Mouse (Mus musculus): ENCODE results near the gene Sct. TPM values are rescaled to one million over a fixed set of nuclear protein-coding genes. Genes with fewer than 3 reads are reported as not detected.

The Sct gene
- total and polyA plus RNA-seq, 2 experiments from 2014 or later: 3.9 TPM; not detected in 1

GRCm38 (mm10) chr7:141319446-141319845 is 40.5 kb upstream of the Sct start:
- TF ChIP-seq CTCF (IDR thresholded peaks at IDR 0.05; ENCODE audit: low read depth): no peak
- Histone ChIP-seq H3K27me3 (ENCODE audit: insufficient read depth, low read length) (no peaks in the 10 kb centered on the region), H3K36me3 (ENCODE audit: insufficient read depth) (peaks cover 93% of the 10 kb centered on the region), H3K4me2 (ENCODE audit: low read depth) (no peak overlapping the region), H3K9ac (no peak overlapping the region), H3K4me3 (ENCODE audit: low read depth, low read length) (no peak overlapping the region), H3K9me3 (ENCODE audit: low read length) (no peaks in the 10 kb centered on the region), H3K4me1 (ENCODE audit: insufficient read depth) (no peaks in the 10 kb centered on the region), H3K27ac (ENCODE audit: low read depth, low read length) (no peak overlapping the region)
- no peak for ATAC-seq
- no peak for DNase-seq
- WGBS: 68% methylated on average over 2 of the region's 2 CpGs

GRCm38 (mm10) chr7:141317619-141318132 is 38.7 kb upstream of the Sct start:
- no peak overlapping the region for H3K9ac ChIP-seq
- no peaks in the 10 kb centered on the region for H3K4me1 ChIP-seq (ENCODE audit: insufficient read depth)
- TF ChIP-seq CTCF (IDR thresholded peaks at IDR 0.05; ENCODE audit: low read depth): no peak
- H3K4me2 ChIP-seq (ENCODE audit: low read depth): no peak overlapping the region
- no peak overlapping the region for H3K4me3 ChIP-seq (ENCODE audit: low read depth, low read length)
- H3K36me3 ChIP-seq (ENCODE audit: insufficient read depth): peaks cover 95% of the 10 kb centered on the region
- H3K27me3 ChIP-seq (ENCODE audit: insufficient read depth, low read length): no peaks in the 10 kb centered on the region
- DNase-seq: no peak
- no peaks in the 10 kb centered on the region for H3K9me3 ChIP-seq (ENCODE audit: low read length)
- no peak overlapping the region for H3K27ac ChIP-seq (ENCODE audit: low read depth, low read length)
- ATAC-seq: no peak
- 75% methylated on average over 1 of the region's 1 CpGs for WGBS

GRCm38 (mm10) chr7:141315974-141316373 is 37.0 kb upstream of the Sct start:
- 70% methylated on average over 5 of the region's 5 CpGs for WGBS
- peak; percentile 60 for TF ChIP-seq CTCF (IDR thresholded peaks at IDR 0.05; ENCODE audit: low read depth)
- H3K36me3 ChIP-seq (ENCODE audit: insufficient read depth): peaks cover 94% of the 10 kb centered on the region
- H3K4me1 ChIP-seq (ENCODE audit: insufficient read depth): no peaks in the 10 kb centered on the region
- no peaks in the 10 kb centered on the region for H3K27me3 ChIP-seq (ENCODE audit: insufficient read depth, low read length)
- H3K9me3 ChIP-seq (ENCODE audit: low read length): no peaks in the 10 kb centered on the region
- no peak for DNase-seq
- no peak overlapping the region for H3K27ac ChIP-seq (ENCODE audit: low read depth, low read length)
- no peak overlapping the region for H3K4me2 ChIP-seq (ENCODE audit: low read depth)
- no peak overlapping the region for H3K4me3 ChIP-seq (ENCODE audit: low read depth, low read length)
- no peak overlapping the region for H3K9ac ChIP-seq
- peak; percentile 54 for ATAC-seq

- H3K9ac ChIP-seq: no peak overlapping the region
- TF ChIP-seq CTCF (IDR thresholded peaks at IDR 0.05; ENCODE audit: low read depth): no peak
- WGBS: 81% methylated on average over 8 of the region's 8 CpGs
These were observed 36.1 kb upstream of the Sct start for GRCm38 (mm10) chr7:141315076-141315475.

GRCm38 (mm10) chr7:141314416-141314815 is 35.5 kb upstream of the Sct start:
- H3K4me3 ChIP-seq (ENCODE audit: low read depth, low read length): no peak overlapping the region
- WGBS: 93% methylated on average over 2 of the region's 2 CpGs
- H3K4me1 ChIP-seq (ENCODE audit: insufficient read depth): no peaks in the 10 kb centered on the region
- no peaks in the 10 kb centered on the region for H3K27me3 ChIP-seq (ENCODE audit: insufficient read depth, low read length)
- H3K27ac ChIP-seq (ENCODE audit: low read depth, low read length): no peak overlapping the region
- no peak for TF ChIP-seq CTCF (IDR thresholded peaks at IDR 0.05; ENCODE audit: low read depth)
- DNase-seq (no peak), ATAC-seq (no peak)
- no peak overlapping the region for H3K9ac ChIP-seq
- no peaks in the 10 kb centered on the region for H3K9me3 ChIP-seq (ENCODE audit: low read length)
- H3K4me2 ChIP-seq (ENCODE audit: low read depth): no peak overlapping the region
- peaks cover 96% of the 10 kb centered on the region for H3K36me3 ChIP-seq (ENCODE audit: insufficient read depth)

More at GRCm38 (mm10) chr7:141315076-141315475, 36.1 kb upstream of the Sct start:
- Histone ChIP-seq H3K4me1 (ENCODE audit: insufficient read depth) (no peaks in the 10 kb centered on the region), H3K27ac (ENCODE audit: low read depth, low read length) (no peak overlapping the region), H3K4me3 (ENCODE audit: low read depth, low read length) (no peak overlapping the region), H3K36me3 (ENCODE audit: insufficient read depth) (peaks cover 94% of the 10 kb centered on the region), H3K4me2 (ENCODE audit: low read depth) (no peak overlapping the region), H3K27me3 (ENCODE audit: insufficient read depth, low read length) (no peaks in the 10 kb centered on the region), H3K9me3 (ENCODE audit: low read length) (no peaks in the 10 kb centered on the region)
- no peak for DNase-seq
- ATAC-seq: no peak

GRCm38 (mm10) chr7:141304537-141304936 is 25.6 kb upstream of the Sct start:
- H3K36me3 ChIP-seq (ENCODE audit: insufficient read depth): peaks cover 90% of the 10 kb centered on the region
- TF ChIP-seq CTCF (IDR thresholded peaks at IDR 0.05; ENCODE audit: low read depth): no peak
- ATAC-seq: no peak
- no peak for DNase-seq
- H3K4me3 ChIP-seq (ENCODE audit: low read depth, low read length): no peak overlapping the region
- 88% methylated on average over 4 of the region's 4 CpGs for WGBS
- no peaks in the 10 kb centered on the region for H3K27me3 ChIP-seq (ENCODE audit: insufficient read depth, low read length)
- H3K9ac ChIP-seq: no peak overlapping the region
- no peaks in the 10 kb centered on the region for H3K9me3 ChIP-seq (ENCODE audit: low read length)
- no peak overlapping the region for H3K27ac ChIP-seq (ENCODE audit: low read depth, low read length)
- H3K4me2 ChIP-seq (ENCODE audit: low read depth): no peak overlapping the region
- H3K4me1 ChIP-seq (ENCODE audit: insufficient read depth): no peaks in the 10 kb centered on the region

GRCm38 (mm10) chr7:141302702-141303268 is 23.9 kb upstream of the Sct start:
- no peaks in the 10 kb centered on the region for H3K4me1 ChIP-seq (ENCODE audit: insufficient read depth)
- no peak overlapping the region for H3K27ac ChIP-seq (ENCODE audit: low read depth, low read length)
- TF ChIP-seq CTCF (IDR thresholded peaks at IDR 0.05; ENCODE audit: low read depth): no peak
- H3K27me3 ChIP-seq (ENCODE audit: insufficient read depth, low read length): no peaks in the 10 kb centered on the region
- no peak overlapping the region for H3K4me2 ChIP-seq (ENCODE audit: low read depth)
- WGBS: 74% methylated on average over 1 of the region's 1 CpGs
- no peaks in the 10 kb centered on the region for H3K9me3 ChIP-seq (ENCODE audit: low read length)
- peaks cover 80% of the 10 kb centered on the region for H3K36me3 ChIP-seq (ENCODE audit: insufficient read depth)
- ATAC-seq (no peak), DNase-seq (no peak)
- no peak overlapping the region for H3K9ac ChIP-seq
- no peak overlapping the region for H3K4me3 ChIP-seq (ENCODE audit: low read depth, low read length)
